ENCODE assay signal across 13 mouse cellular contexts in genomic region chr9:57800325-57800975, GRCm38 (mm10). TPM values are rescaled to one million over a fixed set of nuclear protein-coding genes. Genes with fewer than 3 reads are reported as not detected.
DNase-seq lines count a peak whose midpoint lies in the region; ATAC-seq and TF ChIP-seq lines count a peak whose summit lies in the region.
"Had no signal": no experiment of that assay in that cellular context is flagged by ENCODE, and none has a peak within 500 bp of the region (broad histone marks: within the 10 kb centered on the region; RNA-seq: fewer than 3 reads in every experiment).

No protein-coding gene starts in this region.

- no peaks in the 10 kb centered on the region for H3K27me3 ChIP-seq in heart, embryonic 11.5 days (ENCODE audit: control insufficient read depth, insufficient read depth, low read length)
- H3K27me3 ChIP-seq in kidney, adult 2 months (replicated peaks; ENCODE audit: control insufficient read depth, insufficient read depth, low read length) = no peaks in the 10 kb centered on the region

- intact Hi-C loops in heart, postnatal 14 days (cut with DNase I) = no loop called here

- H3K9ac ChIP-seq in heart, embryonic 11.5 days (ENCODE audit: low read depth, low read length) = no peak overlapping the region

- H3K4me2 ChIP-seq in heart, embryonic 11.5 days = peak overlapping the region; percentile 37

- DNase-seq in heart, postnatal 14 days = no peak
- DNase-seq in A20 (ENCODE audit: low read depth, low spot score) = peak; percentile 87
- DNase-seq in lung, postnatal 25 days (ENCODE audit: low spot score) = peak; percentile 40
- no peak for DNase-seq in adrenal gland, adult (ENCODE audit: inconsistent age in 2 of 2, low spot score in 1 of 2)
- no peak for DNase-seq in adipocyte (ENCODE audit: low spot score)
- no peak for DNase-seq in kidney, adult 2 months
- DNase-seq: adrenal gland, postnatal 10 days; heart, postnatal 4 days; kidney, adult 11 months had no signal

- H3K36me3 ChIP-seq in heart, embryonic 11.5 days (ENCODE audit: control insufficient read depth, insufficient read depth, low read length) = peaks cover 11% of the 10 kb centered on the region
- H3K36me3 ChIP-seq in kidney, adult 2 months (ENCODE audit: control insufficient read depth, insufficient read depth, low read length) = no peaks in the 10 kb centered on the region; the same call in 1 of the 2 replicates

- no peak overlapping the region for H3K4me3 ChIP-seq in heart, embryonic 11.5 days (ENCODE audit: low read depth, low read length)
- H3K4me3 ChIP-seq in kidney, adult 2 months (ENCODE audit: insufficient read depth, low read depth, low read length) = no peak overlapping the region
- H3K4me3 ChIP-seq: myocyte had no signal

- TF ChIP-seq POLR2A in kidney, adult 2 months (IDR thresholded peaks at IDR 0.05; ENCODE audit: low read depth, low read length) = no peak

- H3K27ac ChIP-seq in heart, embryonic 11.5 days (ENCODE audit: low read depth, low read length) = peak overlapping the region; percentile 6; the same call in 1 of the 2 replicates
- H3K27ac ChIP-seq in kidney, adult 2 months (ENCODE audit: insufficient read depth, low read depth, low read length) = no peak overlapping the region
- H3K27ac ChIP-seq: macrophage had no signal

- ATAC-seq in heart, embryonic 11.5 days (replicated peaks; ENCODE audit: insufficient number of reproducible peaks, low FRiP score, low TSS enrichment) = 0 out of 2 replicates have a peak, but pooled peaks have one; percentile 55
- peak; percentile 50 for ATAC-seq in granulocyte monocyte progenitor cell, adult 5-6 weeks (replicated peaks; ENCODE audit: poor library complexity, severe bottlenecking)

- no peaks in the 10 kb centered on the region for H3K9me3 ChIP-seq in heart, embryonic 11.5 days (replicated peaks; ENCODE audit: control insufficient read depth, low read length)

- WGBS in heart, embryonic 11.5 days (ENCODE audit: insufficient replicate concordance) = 41% methylated on average over 9 of the region's 9 CpGs
- 96% methylated on average over 9 of the region's 9 CpGs for WGBS in kidney, adult 2 months

- H3K4me1 ChIP-seq in heart, embryonic 11.5 days (ENCODE audit: control insufficient read depth, insufficient read depth, low read length) = peaks cover 60% of the 10 kb centered on the region
- H3K4me1 ChIP-seq in kidney, adult 2 months (ENCODE audit: control insufficient read depth, insufficient read depth, low read length) = peaks cover under 1% of the 10 kb centered on the region; the same call in 1 of the 2 replicates

- no peak for TF ChIP-seq CTCF in kidney, adult 2 months (conservative IDR thresholded peaks at IDR 0.05; ENCODE audit: insufficient read depth, insufficient read length, low read depth, low read length)

RNA-seq across cellular contexts. Expression of gene Clk3, which starts 34.8 kb away (rescaled TPM):
- polyA plus RNA-seq in heart, embryonic 11.5 days (2014; fragmentation: Nextera tagmentation; extraction: Ambion mirVana) = 64.2 and 73.5 TPM in 2 replicates
- total RNA-seq in heart, postnatal 14 days (2021) = 10 to 100 TPM; 32.7 to 40.8 TPM
- 44.0 and 48.0 TPM in 2 replicates for total RNA-seq in granulocyte monocyte progenitor cell, adult 5-6 weeks (2014; fragmentation: Nextera tagmentation)
- 36.8 and 49.9 TPM in 2 replicates for total RNA-seq in granulocyte monocyte progenitor cell, adult 5-6 weeks (2017)
- 71.1 and 81.0 TPM in 2 replicates for polyA plus RNA-seq in kidney, adult 2 months (2012; rRNA removed)

RNA-seq across cellular contexts. Expression of gene Arid3b, which starts 36.1 kb away (rescaled TPM):
- 28.0 and 31.7 TPM in 2 replicates for polyA plus RNA-seq in heart, embryonic 11.5 days (2014; fragmentation: Nextera tagmentation; extraction: Ambion mirVana)
- total RNA-seq in heart, postnatal 14 days (2021) = 1 to 10 TPM; 3.6 to 4.5 TPM
- 2.0 and 3.6 TPM in 2 replicates for total RNA-seq in granulocyte monocyte progenitor cell, adult 5-6 weeks (2014; fragmentation: Nextera tagmentation)
- total RNA-seq in granulocyte monocyte progenitor cell, adult 5-6 weeks (2017) = 0.99 and 1.3 TPM in 2 replicates
- 4.6 and 5.0 TPM in 2 replicates for polyA plus RNA-seq in kidney, adult 2 months (2012; rRNA removed)

Comparison
In these comparisons a context has a peak if more than half of its experiments do, and no peak if none do; other contexts are left out.
1. DNase-seq: peak in A20 (single experiment) and lung, postnatal 25 days (single experiment); none in heart, postnatal 14 days (0 of 2), adrenal gland, adult (0 of 2), adipocyte (single experiment) and kidney, adult 2 months (single experiment).